Mouse (Mus musculus) ES-E14 (cell line): Measurements from ENCODE around the gene Gm3448.

Experiments used
- CHD2 ChIP-seq: IDR thresholded peaks from 2 replicates; pipeline ENCODE4 v1.6.1; 2014; ENCODE audit warnings: mild to moderate bottlenecking, low read depth, low read length, inconsistent platforms
- HCFC1 ChIP-seq: IDR thresholded peaks from 2 replicates; pipeline ENCODE4 v1.6.1; 2012; ENCODE audit warnings: low read length, inconsistent platforms, borderline replicate concordance; ENCODE audit not compliant: insufficient read depth
- MAFK ChIP-seq: IDR thresholded peaks from 2 replicates; pipeline ENCODE4 v1.6.1; 2014; ENCODE audit warnings: mild to moderate bottlenecking, low read depth, low read length, inconsistent platforms; ENCODE audit not compliant: insufficient read depth
- ZC3H11A ChIP-seq: IDR thresholded peaks from 2 replicates; pipeline ENCODE4 v1.6.1; 2012; ENCODE audit warnings: low read depth, mild to moderate bottlenecking, inconsistent platforms, low read length, borderline replicate concordance
- ZNF384 ChIP-seq: IDR thresholded peaks from 2 replicates; pipeline ENCODE4 v1.6.1; 2012; ENCODE audit warnings: low read depth, low read length, inconsistent platforms

DNA sequence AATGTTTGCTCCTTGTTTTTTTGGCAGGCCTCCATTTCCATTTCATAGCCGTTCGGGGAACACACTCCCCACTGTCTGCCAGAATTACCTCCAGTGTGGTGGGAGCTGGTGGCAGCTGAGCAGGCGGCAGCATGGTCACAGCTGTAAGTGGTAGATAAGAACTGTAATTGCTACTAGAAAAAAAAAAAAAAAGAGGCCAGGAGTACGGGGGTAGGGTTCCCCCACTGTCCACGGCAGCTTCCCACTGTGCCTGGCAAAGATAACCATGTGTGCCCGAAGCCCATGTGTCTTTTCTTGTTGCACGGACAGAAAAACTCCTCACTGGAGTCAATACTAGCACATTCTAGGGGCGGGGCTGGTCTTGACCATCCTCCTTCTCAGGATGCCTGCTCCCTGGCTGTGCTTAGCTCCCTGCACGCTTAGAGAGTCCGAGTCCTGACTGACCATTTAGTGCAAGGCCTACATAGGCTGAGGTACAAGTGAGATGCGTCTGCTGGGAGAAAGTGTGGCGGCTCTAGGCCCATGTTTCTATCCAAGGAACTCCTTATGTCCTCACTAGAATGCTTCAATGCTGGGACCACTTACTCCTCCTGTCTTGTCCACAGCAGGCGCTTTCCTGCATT, 43.0 kb upstream of the Gm3448 start:
- TF ChIP-seq MAFK (no peak), ZC3H11A (no peak), ZNF384 (no peak), HCFC1 (no peak), CHD2 (no peak)
